Mouse (Mus musculus): ENCODE results near the gene Ctdspl.

The Ctdspl gene

GRCm38 (mm10) chr9:119060701-119061100 is 134.4 kb downstream of the Ctdspl start:
- CTCF ChIA-PET: no interaction called here

GRCm38 (mm10) chr9:119063036-119063644 is 136.9 kb downstream of the Ctdspl start:
- CTCF ChIA-PET: no interaction called here

GRCm38 (mm10) chr9:119064296-119064695 is 138.0 kb downstream of the Ctdspl start:
- CTCF ChIA-PET: interaction anchor here (0.6 kb wide), 1 partner anchor 105 kb away, joined by 4 read pairs; no protein-coding TSS in a partner anchor

- CTCF ChIA-PET: no interaction called here
Measured at GRCm38 (mm10) chr9:119067601-119068000, 141.3 kb downstream of the Ctdspl start.

GRCm38 (mm10) chr9:119068266-119068665 is 142.0 kb downstream of the Ctdspl start:
- CTCF ChIA-PET: no interaction called here

GRCm38 (mm10) chr9:119070173-119070825 is 144.0 kb downstream of the Ctdspl start:
- CTCF ChIA-PET: interaction anchor here (0.6 kb wide), 1 partner anchor 139 kb away, joined by 3 read pairs; no protein-coding TSS in a partner anchor

- CTCF ChIA-PET: no interaction called here
Measured at GRCm38 (mm10) chr9:119071786-119072185, 145.5 kb downstream of the Ctdspl start.

DNA sequence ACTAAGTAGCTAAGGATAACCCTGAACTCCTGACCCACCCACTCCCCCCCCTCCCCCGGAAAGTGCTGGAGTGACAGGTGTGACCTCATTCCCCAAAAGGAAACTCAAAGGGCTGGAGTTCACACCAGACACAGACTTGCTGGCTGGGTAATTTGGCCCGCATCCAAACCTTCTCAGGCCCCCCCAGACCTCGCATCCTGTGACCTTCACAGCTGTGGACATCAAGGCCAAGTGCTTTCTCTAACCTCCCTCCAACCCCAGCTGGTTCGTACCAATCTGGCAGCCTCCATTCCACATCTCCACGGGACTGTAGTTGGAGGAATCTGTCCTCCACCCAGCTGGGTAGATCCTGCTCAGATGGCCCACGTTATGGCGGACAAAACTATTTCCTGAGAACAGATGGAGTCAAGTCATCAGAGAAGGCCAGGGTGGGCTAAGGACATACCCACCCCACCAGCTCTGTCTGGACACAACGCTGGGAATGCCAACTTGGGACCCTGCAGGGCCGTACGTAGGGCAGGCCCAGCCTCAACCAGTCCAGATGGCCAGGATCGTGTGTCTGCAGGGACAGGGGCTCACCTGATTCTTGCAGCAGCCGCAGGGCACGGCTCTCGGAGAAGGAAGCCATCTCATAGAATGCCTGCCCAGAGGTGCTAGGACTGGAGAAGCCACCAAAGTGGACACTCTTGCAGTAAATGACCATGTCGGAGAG is 147.1 kb downstream of the Ctdspl start:
- CTCF ChIA-PET: no interaction called here

GRCm38 (mm10) chr9:119075685-119076084 is 149.4 kb downstream of the Ctdspl start:
- CTCF ChIA-PET: no interaction called here

DNA sequence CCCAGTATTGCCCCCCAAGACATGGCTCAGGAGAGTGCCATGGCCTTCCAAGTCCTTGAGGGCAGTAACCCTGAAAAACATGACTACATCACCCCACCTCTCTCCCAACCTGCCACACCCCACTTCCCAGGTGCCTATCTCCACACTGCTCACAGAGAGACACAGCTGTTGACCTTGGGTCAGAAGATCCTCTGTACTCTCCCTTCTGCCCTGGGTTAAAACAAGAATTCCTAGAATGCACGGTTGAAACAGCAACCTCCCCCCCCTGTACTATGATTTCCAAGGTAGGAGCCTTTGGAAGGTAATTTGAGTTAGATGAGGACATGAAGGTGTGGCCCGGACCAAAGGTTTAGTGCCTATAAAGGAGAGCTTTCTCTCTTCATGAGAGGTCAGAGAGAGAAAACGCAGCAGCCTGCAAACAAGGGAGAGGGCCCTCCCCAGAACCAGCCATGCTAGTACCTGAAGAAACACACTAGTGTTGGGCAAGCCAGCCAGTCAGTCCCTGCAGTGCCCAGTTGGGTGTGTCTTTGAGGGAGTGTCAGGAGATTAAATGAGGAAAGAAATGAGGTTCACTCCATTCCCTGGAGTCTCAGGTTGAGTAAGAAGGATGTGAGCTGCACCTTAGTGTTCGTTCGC is 153.9 kb downstream of the Ctdspl start:
- CTCF ChIA-PET: no interaction called here

- CTCF ChIA-PET: no interaction called here
Measured at GRCm38 (mm10) chr9:119082039-119082438, 155.8 kb downstream of the Ctdspl start.

DNA sequence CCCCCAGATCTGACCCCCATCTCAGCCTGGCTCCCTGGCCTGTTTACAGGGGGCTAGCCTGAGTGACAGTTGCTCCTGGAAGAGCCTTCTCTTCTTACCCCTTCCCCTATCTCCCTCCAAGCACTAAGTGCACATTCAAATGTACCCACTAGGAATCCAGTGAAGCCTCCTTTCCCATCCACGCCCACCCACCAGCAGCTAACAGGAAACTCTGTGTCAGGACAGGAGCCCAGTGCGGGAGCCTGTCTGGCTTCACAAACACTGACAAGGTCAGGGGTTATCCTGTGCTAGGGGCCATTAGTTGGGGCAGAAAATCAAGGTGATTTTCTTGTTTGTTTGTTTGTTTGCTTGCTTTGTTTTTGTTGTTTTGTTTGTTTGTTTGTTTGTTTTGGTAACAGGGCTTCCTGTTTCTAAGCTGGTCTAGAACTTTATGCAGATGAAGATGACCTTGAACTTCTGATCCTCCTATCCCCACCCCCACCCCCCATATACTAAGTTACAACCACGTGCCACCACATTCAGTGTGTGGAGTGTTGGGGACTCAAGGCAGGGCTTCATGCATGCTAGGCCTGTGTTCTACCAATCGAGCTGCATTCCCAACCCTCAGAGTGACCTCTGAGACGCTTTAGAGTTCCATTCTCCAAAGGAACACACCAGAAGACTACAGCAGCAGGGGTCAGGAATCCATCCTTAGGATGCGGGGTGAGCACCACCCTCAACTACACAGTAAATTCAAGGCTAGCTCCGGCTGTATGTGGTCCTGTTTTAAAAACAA is 156.6 kb downstream of the Ctdspl start:
- CTCF ChIA-PET: no interaction called here

DNA sequence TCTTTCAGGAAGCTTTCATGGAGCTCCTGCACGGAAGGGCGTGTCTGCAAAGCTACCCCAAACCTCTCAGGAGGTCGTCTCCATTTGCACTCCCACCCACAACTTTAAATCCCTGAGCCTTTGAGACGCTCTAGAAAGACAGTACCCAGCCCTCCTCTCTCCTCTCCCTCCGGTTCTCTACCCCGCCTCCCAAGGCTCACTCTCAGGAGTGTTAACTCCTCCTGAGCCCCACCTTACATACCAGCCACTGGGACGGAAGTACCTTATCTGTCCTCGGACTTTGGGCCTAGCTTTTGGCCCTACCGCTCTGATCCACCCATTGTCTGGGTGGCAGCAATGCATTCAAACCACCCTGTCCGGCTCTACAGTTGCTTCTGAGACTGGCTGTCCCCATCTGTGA is 157.7 kb downstream of the Ctdspl start:
- CTCF ChIA-PET: interaction anchor here (0.6 to 0.7 kb wide), 2 partner anchors 33 to 53 kb away, joined by 3 to 4 read pairs; no protein-coding TSS in a partner anchor

DNA sequence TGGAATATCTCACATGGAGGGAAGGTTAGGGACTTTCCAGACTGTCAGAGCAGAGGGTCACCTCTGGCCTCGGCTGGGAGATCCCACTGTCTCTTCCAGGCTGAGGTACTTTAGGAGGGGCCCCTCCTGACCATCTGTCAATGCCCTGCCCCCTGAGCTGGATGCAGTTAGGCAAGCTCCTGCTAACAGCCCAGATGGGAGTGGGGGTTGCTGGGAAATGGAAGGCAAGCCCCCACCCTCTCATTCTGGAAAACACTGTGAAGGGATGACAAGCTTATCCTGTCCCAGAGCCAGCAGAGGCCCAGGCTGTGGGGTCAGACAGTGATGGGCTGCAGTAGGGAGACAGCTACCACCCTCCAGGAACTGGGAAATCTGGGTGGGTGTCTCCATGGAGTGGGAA is 160.2 kb downstream of the Ctdspl start:
- CTCF ChIA-PET: no interaction called here

GRCm38 (mm10) chr9:119087309-119087708 is 161.1 kb downstream of the Ctdspl start:
- CTCF ChIA-PET: no interaction called here

GRCm38 (mm10) chr9:119088148-119088801 is 162.0 kb downstream of the Ctdspl start:
- CTCF ChIA-PET: no interaction called here

DNA sequence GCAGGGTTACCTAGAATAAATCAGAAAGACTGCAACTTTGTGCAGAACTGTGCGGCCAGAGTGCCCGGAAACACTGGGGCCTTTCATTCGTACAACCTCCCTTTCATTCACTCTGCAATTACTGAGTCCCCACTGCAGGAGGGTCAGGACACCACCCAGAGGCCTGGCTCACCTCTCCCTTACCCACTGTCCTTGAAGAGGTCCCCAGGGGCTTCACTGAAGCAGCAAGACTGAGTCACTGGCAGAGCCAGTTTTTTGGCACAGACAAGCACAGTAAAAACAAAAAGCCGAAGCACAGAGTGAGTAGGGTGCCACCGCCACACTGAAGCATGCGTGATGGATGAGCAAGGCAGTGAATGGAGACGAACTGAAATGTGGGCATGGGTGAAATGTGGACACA is 163.2 kb downstream of the Ctdspl start:
- CTCF ChIA-PET: no interaction called here

- CTCF ChIA-PET: no interaction called here
Measured at GRCm38 (mm10) chr9:119090462-119090861, 164.2 kb downstream of the Ctdspl start.

- CTCF ChIA-PET: no interaction called here
Measured at GRCm38 (mm10) chr9:119091581-119092310, 165.5 kb downstream of the Ctdspl start.

Data from spleen, embryonic (tissue).